Mouse (Mus musculus): ENCODE results near the gene Prkn.
A peak's percentile ranks its signal among the peaks of the same experiment; 100 is the strongest.
"Not testable (repeated sequence)": the region's sequence is repeated elsewhere in the genome, so short reads cannot be mapped to it uniquely, and the experiment has no call there.

Prkn gene

GRCm38 (mm10) chr17:11972969-11973787, 1133.0 kb downstream of the Prkn start:
- no peak for DNase-seq (ENCODE audit: extremely low spot score, low spot score)

- peak; percentile 52 for DNase-seq (ENCODE audit: extremely low spot score, low spot score)
Measured at GRCm38 (mm10) chr17:11975062-11975607, 1135.0 kb downstream of the Prkn start.

- DNase-seq (ENCODE audit: extremely low spot score, low spot score): no peak
Measured at GRCm38 (mm10) chr17:11978260-11978821, 1138.2 kb downstream of the Prkn start.

GRCm38 (mm10) chr17:11981666-11982065, 1141.5 kb downstream of the Prkn start:
- DNase-seq (ENCODE audit: extremely low spot score, low spot score): no peak

GRCm38 (mm10) chr17:11988110-11988837, 1148.1 kb downstream of the Prkn start:
- no peak for DNase-seq (ENCODE audit: extremely low spot score, low spot score)

GRCm38 (mm10) chr17:11989296-11989695, 1149.1 kb downstream of the Prkn start:
- DNase-seq (ENCODE audit: extremely low spot score, low spot score): no peak

- no peak for DNase-seq (ENCODE audit: extremely low spot score, low spot score)
Measured at GRCm38 (mm10) chr17:11990386-11991087, 1150.4 kb downstream of the Prkn start.

GRCm38 (mm10) chr17:11993249-11993648, 1153.1 kb downstream of the Prkn start:
- DNase-seq (ENCODE audit: extremely low spot score, low spot score): peak; percentile 39

- no peak for DNase-seq (ENCODE audit: extremely low spot score, low spot score)
Measured at GRCm38 (mm10) chr17:11994252-11994651, 1154.1 kb downstream of the Prkn start.

- DNase-seq (ENCODE audit: extremely low spot score, low spot score): not testable (repeated sequence)
Measured at GRCm38 (mm10) chr17:11994754-11995153, 1154.6 kb downstream of the Prkn start.

GRCm38 (mm10) chr17:11995522-11995921, 1155.3 kb downstream of the Prkn start:
- no peak for DNase-seq (ENCODE audit: extremely low spot score, low spot score)

- DNase-seq (ENCODE audit: extremely low spot score, low spot score): no peak
Measured at GRCm38 (mm10) chr17:11996311-11996710, 1156.1 kb downstream of the Prkn start.

GRCm38 (mm10) chr17:12000285-12000684, 1160.1 kb downstream of the Prkn start:
- no peak for DNase-seq (ENCODE audit: extremely low spot score, low spot score)

- no peak for DNase-seq (ENCODE audit: extremely low spot score, low spot score)
Measured at GRCm38 (mm10) chr17:12021326-12021725, 1181.1 kb downstream of the Prkn start.

- peak; percentile 14 for DNase-seq (ENCODE audit: extremely low spot score, low spot score)
Measured at GRCm38 (mm10) chr17:12029362-12029761, 1189.2 kb downstream of the Prkn start.

GRCm38 (mm10) chr17:12029921-12030461, 1189.8 kb downstream of the Prkn start:
- DNase-seq (ENCODE audit: extremely low spot score, low spot score): peak; percentile 56

- DNase-seq (ENCODE audit: extremely low spot score, low spot score): peak; percentile 49
Measured at GRCm38 (mm10) chr17:12030556-12031160, 1190.5 kb downstream of the Prkn start.

- DNase-seq (ENCODE audit: extremely low spot score, low spot score): peak; percentile 88
Measured at GRCm38 (mm10) chr17:12031203-12031942, 1191.2 kb downstream of the Prkn start.

GRCm38 (mm10) chr17:12032014-12032791, 1192.0 kb downstream of the Prkn start:
- no peak for DNase-seq (ENCODE audit: extremely low spot score, low spot score)
